Mouse (Mus musculus): Measurements from ENCODE around the gene Triobp. TPM values are rescaled to one million over a fixed set of nuclear protein-coding genes. Genes with fewer than 3 reads are reported as not detected.

Triobp gene
- 18.0 and 20.8 TPM in 2 replicates for polyA plus RNA-seq (2015; fragmentation: Nextera tagmentation; extraction: Ambion mirVana)

DNA sequence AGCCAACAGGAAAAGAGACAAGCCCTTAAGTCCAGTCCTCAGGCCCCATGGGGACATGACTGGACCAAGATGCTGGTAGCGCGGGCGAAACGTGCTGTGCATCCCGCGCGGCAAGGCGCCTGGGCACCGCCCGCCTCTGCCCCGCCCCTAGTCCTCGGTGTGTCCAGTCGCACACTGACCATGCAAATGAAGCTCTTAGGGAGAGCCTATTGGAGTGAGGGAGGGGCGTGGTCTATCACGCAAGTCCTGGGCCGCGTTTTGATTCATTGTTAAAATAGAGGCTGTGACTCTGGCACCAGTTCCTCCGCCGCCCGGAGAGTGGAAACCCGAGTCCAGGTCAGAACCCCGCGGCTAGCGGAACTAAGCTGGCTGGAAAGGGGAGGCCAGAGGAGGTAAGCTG, at the start of gene Triobp:
TSS of gene Triobp (plus strand) at position 68 of the 400 bp plus-strand sequence.
- peaks cover 7% of the 10 kb centered on the region for H3K4me1 ChIP-seq (ENCODE audit: control insufficient read depth, low read depth, low read length)
- peak within 1 kb of the TSS; percentile 55 for H3K4me2 ChIP-seq (ENCODE audit: low read depth, low read length)
- no peak within 1 kb of the TSS for H3K27ac ChIP-seq (ENCODE audit: low read length)
- H3K36me3 ChIP-seq (ENCODE audit: control insufficient read depth, insufficient read depth), result no peaks in the 10 kb centered on the region
- under 1% methylated on average over 24 of the region's 24 CpGs for WGBS (ENCODE audit: insufficient replicate concordance)
- no peak within 1 kb of the TSS for H3K9ac ChIP-seq (ENCODE audit: low read depth, low read length)
- peak; percentile 96 for ATAC-seq (ENCODE audit: low read depth)
- no peaks in the 10 kb centered on the region for H3K9me3 ChIP-seq (replicated peaks; ENCODE audit: control insufficient read depth, low read length)
- peaks cover 32% of the 10 kb centered on the region for H3K27me3 ChIP-seq (ENCODE audit: control insufficient read depth, insufficient read depth, low read depth, low read length)
- H3K4me3 ChIP-seq (ENCODE audit: low read depth, low read length), result peak within 1 kb of the TSS; percentile 31

DNA sequence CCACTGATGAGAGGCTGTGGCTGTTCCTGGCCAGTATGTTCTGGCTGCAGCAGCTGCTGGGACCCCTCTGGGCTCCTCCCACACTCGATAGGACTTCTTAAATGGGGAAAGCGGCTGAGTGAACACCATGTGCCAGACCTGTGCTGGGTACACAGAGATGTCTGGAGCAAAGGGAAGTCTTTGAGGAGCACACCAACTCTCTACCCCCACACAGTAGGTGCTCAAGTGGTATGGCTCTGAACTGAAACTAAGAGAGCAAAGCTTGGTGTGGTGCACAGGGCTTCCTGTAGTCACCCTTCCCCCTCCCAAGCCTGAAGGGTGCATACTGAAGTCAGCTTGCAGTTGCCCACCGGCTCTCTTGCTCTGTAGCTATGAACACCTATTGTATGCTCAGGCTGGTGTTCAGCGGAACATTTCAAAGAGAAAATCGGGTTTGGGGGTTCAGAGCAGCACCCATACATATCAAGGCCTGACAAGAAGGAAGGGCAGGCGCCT, 49.0 kb upstream of the Triobp start:
- Histone ChIP-seq H3K4me3 (ENCODE audit: low read depth, low read length) (peak overlapping the region; percentile 77), H3K27ac (ENCODE audit: low read length) (peak overlapping the region; percentile 61), H3K27me3 (ENCODE audit: control insufficient read depth, insufficient read depth, low read depth, low read length) (no peaks in the 10 kb centered on the region), H3K4me2 (ENCODE audit: low read depth, low read length) (peak overlapping the region; percentile 81), H3K4me1 (ENCODE audit: control insufficient read depth, low read depth, low read length) (peaks cover 79% of the 10 kb centered on the region), H3K9me3 (replicated peaks; ENCODE audit: control insufficient read depth, low read length) (no peaks in the 10 kb centered on the region), H3K9ac (ENCODE audit: low read depth, low read length) (peak overlapping the region; percentile 42), H3K36me3 (ENCODE audit: control insufficient read depth, insufficient read depth) (peaks cover 2% of the 10 kb centered on the region; the same call in 1 of the 2 replicates)
- 18% methylated on average over 6 of the region's 6 CpGs for WGBS (ENCODE audit: insufficient replicate concordance)
- ATAC-seq (ENCODE audit: low read depth), result no peak

DNA sequence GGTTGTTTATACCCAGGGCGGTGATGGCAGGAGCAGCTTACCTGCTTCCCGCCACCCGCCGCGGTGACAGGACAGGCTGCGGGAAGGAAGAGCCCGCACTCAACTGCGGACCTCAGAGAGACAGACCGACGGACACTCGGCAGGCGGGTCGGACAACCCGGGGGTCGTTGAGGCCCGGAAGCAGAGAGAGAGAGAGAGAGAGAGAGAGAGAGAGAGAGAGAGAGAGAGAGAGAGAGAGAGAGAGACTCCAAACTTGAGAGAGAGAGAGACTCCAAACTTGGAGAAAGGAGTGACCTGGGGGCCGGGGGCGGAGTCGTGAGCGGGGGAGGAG, 48.1 kb upstream of the Triobp start, which contains the start of gene Gm49510:
TSS of gene Gm49510 (plus strand) at position 259 of the 331 bp plus-strand sequence.
- ATAC-seq (ENCODE audit: low read depth), result no peak

DNA sequence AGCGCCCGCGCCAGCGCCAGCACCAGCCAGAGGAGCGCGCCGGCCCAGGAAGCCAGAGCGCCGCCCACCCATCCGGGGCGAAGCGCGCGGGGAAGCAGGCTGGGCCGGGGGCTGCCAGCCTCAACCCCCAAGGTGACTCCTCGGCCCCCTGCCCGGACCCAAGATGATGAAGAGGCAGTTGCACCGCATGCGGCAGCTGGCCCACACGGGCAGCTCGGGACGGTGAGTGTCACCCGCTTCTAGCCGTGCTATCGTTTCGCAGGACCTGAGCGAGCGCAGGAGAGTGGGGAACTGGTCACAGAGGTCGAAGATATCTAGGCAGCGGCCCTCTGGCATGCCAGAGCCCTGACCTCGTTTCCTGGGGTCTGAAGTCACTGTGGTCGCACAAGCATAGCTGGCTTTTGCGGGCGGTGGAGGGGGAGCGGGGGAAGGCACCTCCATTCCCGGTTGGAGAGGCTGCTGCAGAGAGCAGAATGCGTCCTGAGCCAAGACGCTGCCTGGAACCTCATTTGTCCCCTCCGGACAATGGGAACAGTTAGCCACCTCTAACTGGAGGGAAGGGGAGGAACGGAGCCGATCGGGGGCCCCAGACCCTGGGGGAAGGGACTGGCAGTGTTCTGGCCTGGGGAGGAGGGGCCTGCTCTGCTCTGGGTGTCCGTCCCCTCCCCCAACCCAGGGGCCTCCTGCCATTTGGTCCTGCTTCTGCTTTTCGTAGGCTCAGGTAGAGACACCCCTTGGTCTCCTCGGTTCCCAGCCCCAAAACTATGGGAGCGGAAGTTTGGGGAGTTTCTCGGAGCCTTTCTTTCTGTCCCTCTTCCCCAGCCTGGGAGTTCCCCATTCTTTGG, 47.6 kb upstream of the Triobp start, which contains the start of gene Sh3bp1:
TSS of gene Sh3bp1 (plus strand) at position 29 of the 845 bp plus-strand sequence.
- Histone ChIP-seq H3K9ac (ENCODE audit: low read depth, low read length) (peak within 1 kb of the TSS; percentile 77), H3K36me3 (ENCODE audit: control insufficient read depth, insufficient read depth) (peaks cover 4% of the 10 kb centered on the region; the same call in 1 of the 2 replicates), H3K4me1 (ENCODE audit: control insufficient read depth, low read depth, low read length) (peaks cover 67% of the 10 kb centered on the region), H3K4me3 (ENCODE audit: low read depth, low read length) (peak within 1 kb of the TSS; percentile 77), H3K9me3 (replicated peaks; ENCODE audit: control insufficient read depth, low read length) (no peaks in the 10 kb centered on the region), H3K27me3 (ENCODE audit: control insufficient read depth, insufficient read depth, low read depth, low read length) (no peaks in the 10 kb centered on the region), H3K27ac (ENCODE audit: low read length) (peak within 1 kb of the TSS; percentile 70), H3K4me2 (ENCODE audit: low read depth, low read length) (peak within 1 kb of the TSS; percentile 81)
- peak; percentile 63 for ATAC-seq (ENCODE audit: low read depth)
- under 1% methylated on average over 47 of the region's 47 CpGs for WGBS (ENCODE audit: insufficient replicate concordance)

More for the DNA sequence above, 48.1 kb upstream of the Triobp start, which contains the start of gene Gm49510:
- H3K27ac ChIP-seq (ENCODE audit: low read length), result peak within 1 kb of the TSS; percentile 70
- peak within 1 kb of the TSS; percentile 77 for H3K4me3 ChIP-seq (ENCODE audit: low read depth, low read length)
- peaks cover 73% of the 10 kb centered on the region for H3K4me1 ChIP-seq (ENCODE audit: control insufficient read depth, low read depth, low read length)
- peak within 1 kb of the TSS; percentile 81 for H3K4me2 ChIP-seq (ENCODE audit: low read depth, low read length)
- 2% methylated on average over 20 of the region's 20 CpGs for WGBS (ENCODE audit: insufficient replicate concordance)
- peaks cover 4% of the 10 kb centered on the region; the same call in 1 of the 2 replicates for H3K36me3 ChIP-seq (ENCODE audit: control insufficient read depth, insufficient read depth)
- H3K9ac ChIP-seq (ENCODE audit: low read depth, low read length), result peak within 1 kb of the TSS; percentile 77
- H3K9me3 ChIP-seq (replicated peaks; ENCODE audit: control insufficient read depth, low read length), result no peaks in the 10 kb centered on the region
- no peaks in the 10 kb centered on the region for H3K27me3 ChIP-seq (ENCODE audit: control insufficient read depth, insufficient read depth, low read depth, low read length)

DNA sequence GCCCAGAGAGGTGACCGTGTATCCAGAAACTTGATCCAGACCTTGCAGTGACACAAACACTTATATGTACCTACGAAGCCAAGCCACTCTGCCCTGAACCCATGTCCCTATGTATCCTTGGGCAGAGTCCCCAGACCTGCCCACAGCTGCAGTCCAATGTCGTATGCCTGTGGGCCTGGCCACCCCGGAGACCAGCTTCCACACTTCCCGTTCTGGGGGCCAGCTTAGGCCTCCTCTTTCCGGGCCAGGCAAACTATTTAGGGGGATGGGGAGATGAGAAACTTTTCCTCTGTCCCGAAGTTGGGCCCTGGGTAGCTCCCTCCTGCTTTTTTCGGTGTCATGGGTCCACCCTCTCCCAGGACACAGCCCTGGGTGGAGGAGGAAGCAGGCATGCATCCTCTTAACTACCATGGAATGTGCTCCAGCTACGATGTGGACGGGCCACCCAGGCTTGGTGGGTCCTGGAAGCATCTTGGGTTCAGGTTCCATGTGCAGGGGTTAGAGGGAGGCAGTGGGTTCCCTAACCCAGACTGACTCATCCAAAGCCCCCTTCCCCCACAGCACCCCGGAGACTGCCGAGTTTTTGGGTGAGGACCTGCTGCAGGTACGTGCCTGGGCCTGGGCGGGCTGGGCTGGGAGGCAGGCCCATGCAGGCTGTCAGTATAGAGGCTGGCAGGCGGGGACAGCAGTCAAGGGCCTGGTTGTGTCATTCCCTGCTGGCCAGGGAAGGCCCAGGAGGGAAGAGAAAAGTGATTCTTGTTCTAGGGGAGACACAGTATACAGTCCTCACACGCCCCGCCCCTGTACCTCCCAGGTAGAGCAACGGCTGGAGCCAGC, 46.7 kb upstream of the Triobp start:
- H3K9me3 ChIP-seq (replicated peaks; ENCODE audit: control insufficient read depth, low read length), result no peaks in the 10 kb centered on the region
- peaks cover 58% of the 10 kb centered on the region for H3K4me1 ChIP-seq (ENCODE audit: control insufficient read depth, low read depth, low read length)
- peak overlapping the region; percentile 81 for H3K4me2 ChIP-seq (ENCODE audit: low read depth, low read length)
- peak overlapping the region; percentile 77 for H3K9ac ChIP-seq (ENCODE audit: low read depth, low read length)
- peak overlapping the region; percentile 77 for H3K4me3 ChIP-seq (ENCODE audit: low read depth, low read length)
- no peak for ATAC-seq (ENCODE audit: low read depth)
- H3K36me3 ChIP-seq (ENCODE audit: control insufficient read depth, insufficient read depth), result peaks cover 4% of the 10 kb centered on the region; the same call in 1 of the 2 replicates
- no peaks in the 10 kb centered on the region for H3K27me3 ChIP-seq (ENCODE audit: control insufficient read depth, insufficient read depth, low read depth, low read length)
- H3K27ac ChIP-seq (ENCODE audit: low read length), result peak overlapping the region; percentile 70
- 16% methylated on average over 18 of the region's 18 CpGs for whole genome bisulfite sequencing (ENCODE audit: insufficient replicate concordance)

DNA sequence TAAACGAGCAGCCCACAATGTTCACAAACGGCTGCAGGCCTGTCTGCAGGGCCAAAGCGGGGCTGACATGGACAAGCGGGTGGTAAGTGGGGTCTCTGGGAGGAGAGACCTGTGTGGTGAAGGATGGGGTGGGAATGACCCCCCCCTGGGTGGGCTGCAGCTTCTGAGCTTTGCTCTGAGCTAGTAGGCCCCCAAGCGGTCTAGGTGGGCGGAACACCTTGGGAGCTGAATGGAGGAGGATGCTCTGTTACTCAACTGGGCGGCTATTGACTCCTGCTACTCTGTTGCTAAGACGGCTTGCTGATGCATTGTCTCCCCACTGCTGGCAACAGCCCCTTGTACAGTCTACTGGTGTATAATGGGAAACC, 46.1 kb upstream of the Triobp start:
- H3K9me3 ChIP-seq (replicated peaks; ENCODE audit: control insufficient read depth, low read length), result no peaks in the 10 kb centered on the region
- H3K27me3 ChIP-seq (ENCODE audit: control insufficient read depth, insufficient read depth, low read depth, low read length), result no peaks in the 10 kb centered on the region
- WGBS (ENCODE audit: insufficient replicate concordance), result 76% methylated on average over 8 of the region's 8 CpGs
- H3K4me3 ChIP-seq (ENCODE audit: low read depth, low read length), result no peak overlapping the region
- H3K9ac ChIP-seq (ENCODE audit: low read depth, low read length), result no peak overlapping the region
- H3K27ac ChIP-seq (ENCODE audit: low read length), result no peak overlapping the region
- no peak for ATAC-seq (ENCODE audit: low read depth)
- H3K4me1 ChIP-seq (ENCODE audit: control insufficient read depth, low read depth, low read length), result peaks cover 52% of the 10 kb centered on the region
- peaks cover 7% of the 10 kb centered on the region for H3K36me3 ChIP-seq (ENCODE audit: control insufficient read depth, insufficient read depth)
- peak overlapping the region; percentile 81 for H3K4me2 ChIP-seq (ENCODE audit: low read depth, low read length)

DNA sequence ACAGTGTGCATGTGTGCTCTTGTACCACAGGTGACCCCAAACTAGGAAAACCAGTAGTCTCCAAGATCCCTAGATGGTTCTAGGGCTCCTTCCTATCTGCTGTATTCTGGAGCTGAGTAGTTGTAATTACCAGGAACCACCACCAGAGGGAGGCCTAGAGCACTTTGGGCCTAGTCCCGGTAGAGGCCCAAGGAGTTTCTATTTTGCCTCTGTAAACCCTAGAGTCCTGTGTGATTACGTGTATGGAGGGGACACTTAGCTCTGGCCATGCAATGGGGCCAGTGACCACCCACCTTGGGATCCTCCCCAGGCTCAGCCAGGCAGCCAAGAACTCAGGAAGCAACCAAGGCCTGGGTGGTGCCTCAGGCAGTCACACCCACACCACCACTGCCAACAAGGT, 44.3 kb upstream of the Triobp start:
- Histone ChIP-seq H3K9me3 (replicated peaks; ENCODE audit: control insufficient read depth, low read length) (no peaks in the 10 kb centered on the region), H3K9ac (ENCODE audit: low read depth, low read length) (no peak overlapping the region), H3K36me3 (ENCODE audit: control insufficient read depth, insufficient read depth) (peaks cover 13% of the 10 kb centered on the region), H3K4me1 (ENCODE audit: control insufficient read depth, low read depth, low read length) (peaks cover 34% of the 10 kb centered on the region), H3K27ac (ENCODE audit: low read length) (no peak overlapping the region), H3K4me3 (ENCODE audit: low read depth, low read length) (no peak overlapping the region), H3K27me3 (ENCODE audit: control insufficient read depth, insufficient read depth, low read depth, low read length) (no peaks in the 10 kb centered on the region), H3K4me2 (ENCODE audit: low read depth, low read length) (no peak overlapping the region)
- 2% methylated on average over 2 of the region's 2 CpGs for WGBS (ENCODE audit: insufficient replicate concordance)
- ATAC-seq (ENCODE audit: low read depth), result no peak

DNA sequence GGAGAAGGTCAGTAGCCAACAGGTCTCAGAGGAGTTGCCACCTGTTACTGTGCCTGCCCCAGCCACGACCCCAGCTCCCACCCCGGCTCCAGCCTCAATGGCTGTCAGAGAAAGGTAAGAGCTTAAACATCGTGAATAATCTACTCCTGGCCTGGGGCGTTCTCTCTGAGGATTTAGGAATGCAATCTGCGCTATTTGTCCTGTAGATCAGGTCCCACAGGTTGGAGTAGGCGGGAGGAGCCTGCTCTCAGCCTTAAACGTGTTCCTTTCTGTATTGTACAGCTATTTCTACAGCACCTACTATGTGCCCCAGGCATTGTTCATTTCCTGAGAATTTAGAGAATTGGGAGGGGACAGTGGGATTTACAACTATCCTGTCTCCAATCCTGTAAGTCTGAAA, 39.1 kb upstream of the Triobp start:
- no peaks in the 10 kb centered on the region for H3K27me3 ChIP-seq (ENCODE audit: control insufficient read depth, insufficient read depth, low read depth, low read length)
- H3K9ac ChIP-seq (ENCODE audit: low read depth, low read length), result no peak overlapping the region
- H3K4me1 ChIP-seq (ENCODE audit: control insufficient read depth, low read depth, low read length), result peaks cover 13% of the 10 kb centered on the region
- no peak overlapping the region for H3K27ac ChIP-seq (ENCODE audit: low read length)
- H3K4me3 ChIP-seq (ENCODE audit: low read depth, low read length), result no peak overlapping the region
- peaks cover 18% of the 10 kb centered on the region for H3K36me3 ChIP-seq (ENCODE audit: control insufficient read depth, insufficient read depth)
- H3K4me2 ChIP-seq (ENCODE audit: low read depth, low read length), result no peak overlapping the region
- WGBS (ENCODE audit: insufficient replicate concordance), result 75% methylated on average over 7 of the region's 7 CpGs
- no peaks in the 10 kb centered on the region for H3K9me3 ChIP-seq (replicated peaks; ENCODE audit: control insufficient read depth, low read length)
- no peak for ATAC-seq (ENCODE audit: low read depth)
